Mouse (Mus musculus) left cerebral cortex, postnatal 25 days (tissue): ENCODE measurements around the gene Tns4. TPM values are rescaled to one million over a fixed set of nuclear protein-coding genes. Genes with fewer than 3 reads are reported as not detected.

ENCODE experiments used
- DNase-seq, 2 experiments: peaks; one replicate each; pipeline ENCODE4 v3.0.0; 2022; ENCODE audit warnings: low spot score in 2 of 2, mixed read lengths in 1 of 2
- intact Hi-C: fragments of 180-260 bp; cut with DNase I; formaldehyde crosslinking; loops from one replicate; pipeline ENCODE4 v1.15.1; 2025
- total RNA-seq, 2 experiments: library from RNA; stranded (reverse); gene quantifications; 2 replicates each; pipeline ENCODE4 v1.2.3; 2021

Gene Tns4
- total RNA-seq, 2 experiments from 2014 or later, result 0.21 to 0.64 TPM

- no peak for DNase-seq
- intact Hi-C loops, result no loop called here
Observed at GRCm38 (mm10) chr11:99096996-99097774, 8.1 kb upstream of the Tns4 start.

- no peak for DNase-seq
- intact Hi-C loops, result no loop called here
Observed at GRCm38 (mm10) chr11:99096417-99096816, 7.3 kb upstream of the Tns4 start.

GRCm38 (mm10) chr11:99095759-99096158, 6.7 kb upstream of the Tns4 start:
- DNase-seq, result no peak
- intact Hi-C loops, result no loop called here

GRCm38 (mm10) chr11:99094911-99095676, 6.0 kb upstream of the Tns4 start:
- intact Hi-C loops, result no loop called here

DNA sequence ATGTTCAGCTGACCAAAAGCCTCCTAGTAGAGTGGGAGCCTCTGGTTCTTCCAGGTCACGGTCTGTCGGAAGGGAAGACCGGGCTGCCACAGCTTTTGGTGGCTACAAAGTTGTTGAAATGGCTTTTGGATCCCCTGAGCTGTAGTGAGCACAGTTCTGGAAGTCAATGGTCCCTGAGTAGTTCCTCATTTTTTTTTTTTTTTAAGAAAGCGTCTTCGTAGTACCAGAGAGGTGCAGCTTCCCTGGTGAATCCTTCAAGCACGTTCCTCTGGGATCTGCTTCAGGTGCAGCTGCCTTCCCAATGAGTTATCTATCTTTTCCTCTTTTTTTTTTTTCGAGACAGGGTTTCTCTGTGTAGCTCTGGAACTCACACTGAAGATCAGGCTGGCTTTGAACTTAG, 4.6 kb upstream of the Tns4 start:
- intact Hi-C loops, result no loop called here
- DNase-seq, result no peak

More at GRCm38 (mm10) chr11:99094911-99095676, 6.0 kb upstream of the Tns4 start:
- no peak for DNase-seq

DNA sequence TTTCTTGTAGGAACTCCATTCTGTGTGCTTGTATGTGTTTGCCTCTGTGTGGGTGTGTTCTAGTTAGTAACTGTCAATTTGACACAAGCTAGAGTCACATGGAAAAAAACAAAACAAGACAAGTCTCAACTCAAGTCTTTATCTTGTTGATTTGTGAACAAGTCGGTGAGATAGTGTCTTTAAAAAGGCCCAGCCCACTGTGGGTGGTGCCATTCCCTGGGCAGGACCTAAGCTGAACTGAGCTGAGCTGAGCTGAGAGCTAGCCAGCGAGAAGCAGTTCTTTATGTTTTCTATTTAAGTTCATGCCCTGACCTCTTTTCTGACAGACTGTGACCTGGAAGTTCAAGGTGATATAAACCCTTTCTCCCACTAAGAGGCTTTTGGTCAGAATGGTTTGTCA, 2.6 kb upstream of the Tns4 start:
- no peak for DNase-seq
- intact Hi-C loops, result no loop called here

DNA sequence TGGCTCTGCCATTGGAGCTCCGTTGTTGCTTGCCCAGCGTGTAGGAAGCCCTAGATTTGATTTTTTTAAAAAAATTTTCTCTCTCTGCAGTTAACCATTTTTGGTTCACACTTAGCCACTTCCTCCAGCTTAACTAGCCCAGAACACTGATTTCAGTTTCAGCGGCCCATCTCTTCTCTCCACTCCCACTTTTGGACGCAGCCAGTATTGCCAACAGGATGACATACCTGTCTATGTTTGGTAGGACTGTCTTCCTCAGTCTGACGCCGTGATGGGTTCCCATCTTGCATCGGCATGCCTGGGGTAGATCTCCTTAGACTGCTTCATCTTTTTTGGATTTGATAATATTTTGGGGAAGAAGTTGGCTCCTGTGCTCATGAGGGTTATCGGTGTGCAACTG, 1.3 kb upstream of the Tns4 start:
- DNase-seq, result no peak

GRCm38 (mm10) chr11:99088486-99088885, 620 bp downstream of the Tns4 start:
- peak in 1 of 2 experiments; percentile 29 for DNase-seq
- intact Hi-C loops, result no loop called here

More for the DNA sequence above, 1.3 kb upstream of the Tns4 start:
- intact Hi-C loops, result no loop called here

DNA sequence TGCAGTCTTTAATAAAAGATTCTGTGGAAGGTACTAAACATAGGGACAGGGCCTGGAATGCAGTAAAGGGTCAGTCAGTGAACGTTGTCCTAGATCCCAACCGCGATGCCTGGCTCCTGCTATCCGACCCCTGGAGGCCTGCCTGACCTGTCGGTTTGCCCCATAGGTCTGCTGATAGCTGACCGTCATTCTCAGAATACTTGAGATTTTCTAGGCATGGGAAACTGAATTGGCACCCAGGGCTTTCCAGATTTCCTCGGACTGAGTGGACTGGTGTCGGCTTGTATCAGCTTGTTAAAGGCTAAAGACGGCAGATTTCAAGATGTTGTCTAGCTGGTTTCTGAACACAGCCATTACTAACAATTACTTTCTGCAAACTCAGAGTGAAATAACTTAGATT, 4.7 kb downstream of the Tns4 start:
- DNase-seq, result no peak
- intact Hi-C loops, result no loop called here

GRCm38 (mm10) chr11:99083516-99083915, 5.6 kb downstream of the Tns4 start:
- DNase-seq, result no peak
- intact Hi-C loops, result no loop called here

- intact Hi-C loops, result no loop called here
- no peak for DNase-seq
Observed at GRCm38 (mm10) chr11:99082098-99082497, 7.0 kb downstream of the Tns4 start.

- no peak for DNase-seq
- intact Hi-C loops, result no loop called here
Observed at GRCm38 (mm10) chr11:99081566-99081965, 7.5 kb downstream of the Tns4 start.

DNA sequence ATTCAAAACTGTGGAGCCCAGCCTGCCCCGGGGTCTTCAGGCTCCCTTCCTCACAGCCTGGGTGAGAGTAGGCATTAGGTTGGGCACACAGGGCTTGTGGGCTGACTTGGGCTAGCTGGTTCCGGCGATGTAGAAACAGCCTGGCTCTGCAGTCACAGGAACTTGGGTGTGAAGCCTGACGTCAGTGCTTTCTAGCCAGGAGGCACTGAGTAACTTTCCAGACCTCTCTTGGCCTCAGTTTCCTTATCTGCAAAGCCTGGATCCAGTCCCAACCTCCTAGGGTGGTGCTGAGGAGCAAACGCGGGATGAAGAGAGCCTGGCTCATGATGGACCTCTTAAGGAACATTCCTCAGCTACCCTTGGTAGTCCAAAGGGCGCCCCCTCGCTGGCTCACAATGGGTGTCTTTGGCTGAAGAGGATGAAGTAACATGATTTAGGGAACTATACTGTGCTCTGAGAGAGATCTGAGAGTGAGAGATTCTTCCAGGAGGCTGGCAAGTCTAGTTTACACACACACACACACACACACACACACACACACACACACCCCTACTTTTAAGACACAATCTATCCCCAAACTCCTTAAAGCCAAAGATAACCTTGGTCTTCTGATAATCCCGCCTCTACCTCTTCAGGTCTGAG, 8.1 kb downstream of the Tns4 start:
- DNase-seq, result no peak

DNA sequence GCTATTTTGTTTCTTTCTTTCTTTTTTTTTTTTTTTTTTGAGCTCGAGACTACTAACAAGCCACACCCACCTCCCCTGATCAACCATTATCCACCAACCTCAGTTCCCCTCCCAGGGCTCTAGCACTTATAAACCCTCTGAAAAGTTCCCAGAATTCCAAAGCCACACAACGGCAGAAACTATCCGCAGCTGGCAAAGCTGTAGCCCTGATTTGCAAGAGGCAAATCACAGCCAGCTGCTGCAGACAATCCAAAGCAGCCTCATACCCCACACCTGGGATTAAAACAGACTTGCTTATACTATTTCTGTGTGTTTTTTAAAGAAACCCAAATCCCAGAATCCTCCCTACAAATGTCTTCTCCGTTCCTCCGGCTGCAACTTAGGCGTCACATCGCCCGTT, 11.2 kb downstream of the Tns4 start:
- no peak for DNase-seq
- intact Hi-C loops, result no loop called here

More for the DNA sequence above, 8.1 kb downstream of the Tns4 start:
- intact Hi-C loops, result no loop called here

- intact Hi-C loops, result no loop called here
- no peak for DNase-seq
Observed at GRCm38 (mm10) chr11:99076744-99077319, 12.3 kb downstream of the Tns4 start.

- intact Hi-C loops, result no loop called here
Observed at GRCm38 (mm10) chr11:99073781-99074180, 15.3 kb downstream of the Tns4 start.

DNA sequence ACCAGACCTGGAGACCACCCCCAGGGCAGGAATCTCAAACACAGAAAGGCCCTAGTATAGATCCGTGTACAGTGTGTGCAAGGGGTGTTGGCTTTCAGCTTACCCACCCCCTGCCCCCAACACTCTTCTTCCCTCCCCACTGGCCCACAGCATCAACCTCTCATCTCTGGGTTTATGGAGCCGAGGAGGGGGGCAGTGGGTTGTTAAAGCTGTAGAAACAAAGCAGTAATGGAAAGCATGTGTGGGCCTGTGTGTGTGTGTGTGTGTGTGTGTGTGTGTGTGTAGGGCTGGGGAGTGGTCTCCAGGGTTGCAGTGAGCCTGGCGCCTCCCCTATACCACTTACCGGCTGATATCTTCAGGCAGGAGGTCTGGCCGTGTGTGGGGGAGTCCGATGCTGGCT, 17.2 kb downstream of the Tns4 start:
- intact Hi-C loops, result no loop called here
- no peak for DNase-seq

More at GRCm38 (mm10) chr11:99073781-99074180, 15.3 kb downstream of the Tns4 start:
- DNase-seq, result no peak

DNA sequence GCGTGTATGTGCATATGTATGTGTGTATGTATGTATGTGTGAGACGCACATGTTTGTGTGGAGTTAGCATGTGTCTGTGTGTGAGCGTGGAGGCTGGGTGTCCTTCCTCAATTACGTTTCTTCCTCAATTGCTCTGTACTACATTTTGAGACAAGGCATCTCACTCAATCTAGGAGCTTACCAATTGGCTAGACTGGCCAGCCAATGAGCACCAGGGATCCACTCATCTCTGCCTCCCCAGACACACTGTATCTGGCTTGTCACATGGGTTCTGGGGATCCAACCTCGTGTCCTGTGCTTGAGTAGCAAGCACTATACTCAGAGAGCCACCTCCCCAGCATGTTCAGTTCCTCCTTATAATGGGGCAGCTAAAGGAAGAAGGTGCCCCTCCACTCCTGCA, 20.7 kb downstream of the Tns4 start:
- intact Hi-C loops, result no loop called here
- no peak for DNase-seq

GRCm38 (mm10) chr11:99067591-99067990, 21.5 kb downstream of the Tns4 start:
- intact Hi-C loops, result no loop called here
- DNase-seq, result no peak

DNA sequence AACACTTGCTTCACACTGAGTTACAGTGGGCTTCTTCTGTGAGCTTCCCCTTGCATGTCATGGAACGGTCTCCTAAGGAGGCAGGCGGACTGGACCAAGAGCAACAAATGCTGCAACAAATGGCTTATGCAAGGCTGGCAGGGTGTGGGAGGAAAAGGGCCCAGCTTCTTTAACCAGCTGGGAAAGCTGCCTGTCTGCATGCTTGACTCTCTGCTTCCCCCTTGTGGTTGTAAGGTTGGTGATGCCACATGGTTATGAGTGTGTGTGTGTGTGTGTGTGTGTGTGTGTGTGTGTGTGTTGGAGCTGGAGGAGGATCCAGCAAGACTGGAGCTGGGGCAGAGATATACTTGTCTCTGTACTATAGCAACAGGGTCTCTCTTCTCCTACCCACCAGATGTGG, 23.1 kb downstream of the Tns4 start:
- intact Hi-C loops, result no loop called here
- peak; percentile 80 to 93 for DNase-seq
